Mouse (Mus musculus) left cerebral cortex, postnatal 36 days (tissue): Measurements from ENCODE around the gene Edn1. TPM values are rescaled to one million over a fixed set of nuclear protein-coding genes. Genes with fewer than 3 reads are reported as not detected.

Experiments
- DNase-seq, 2 experiments: peaks; one replicate each; pipeline ENCODE4 v3.0.0; 2021 to 2022; ENCODE audit warnings: low spot score in 2 of 2, mixed read lengths in 1 of 2
- intact Hi-C: fragments of 180-260 bp; cut with DNase I; formaldehyde crosslinking; loops from one replicate; pipeline ENCODE4 v1.15.1; 2025
- total RNA-seq, 2 experiments: library from RNA; stranded (reverse); gene quantifications; 2 replicates each; pipeline ENCODE4 v1.2.3; 2021

Edn1 gene
- total RNA-seq = 1 to 10 TPM; 3.1 to 3.2 TPM

GRCm38 (mm10) chr13:42301161-42301721, at the start of gene Edn1:
Edn1 (plus strand) TSS chr13:42301476.
- intact Hi-C loops = loop anchor here (5.0 kb wide), 3 partner anchors 124 to 594 kb away; no protein-coding TSS in a partner anchor
- DNase-seq = no peak

- no peak for DNase-seq
- intact Hi-C loops = no loop called here
Measured at GRCm38 (mm10) chr13:42253821-42254220, 47.5 kb upstream of the Edn1 start.

GRCm38 (mm10) chr13:42255105-42255504, 46.2 kb upstream of the Edn1 start:
- intact Hi-C loops = no loop called here

GRCm38 (mm10) chr13:42258422-42258821, 42.9 kb upstream of the Edn1 start:
- no peak for DNase-seq
- intact Hi-C loops = no loop called here

More at GRCm38 (mm10) chr13:42255105-42255504, 46.2 kb upstream of the Edn1 start:
- DNase-seq = no peak

GRCm38 (mm10) chr13:42260667-42261066, 40.6 kb upstream of the Edn1 start:
- DNase-seq = no peak
- intact Hi-C loops = no loop called here

- no peak for DNase-seq
- intact Hi-C loops = no loop called here
Measured at GRCm38 (mm10) chr13:42270051-42270450, 31.2 kb upstream of the Edn1 start.

- intact Hi-C loops = no loop called here
- no peak for DNase-seq
Measured at GRCm38 (mm10) chr13:42276774-42277454, 24.4 kb upstream of the Edn1 start.

- intact Hi-C loops = no loop called here
- DNase-seq = no peak
Measured at GRCm38 (mm10) chr13:42277751-42278150, 23.5 kb upstream of the Edn1 start.

- no peak for DNase-seq
- intact Hi-C loops = no loop called here
Measured at GRCm38 (mm10) chr13:42285896-42286295, 15.4 kb upstream of the Edn1 start.

- DNase-seq = no peak
- intact Hi-C loops = no loop called here
Measured at GRCm38 (mm10) chr13:42286768-42287167, 14.5 kb upstream of the Edn1 start.

- intact Hi-C loops = no loop called here
- DNase-seq = no peak
Measured at GRCm38 (mm10) chr13:42292593-42292992, 8.7 kb upstream of the Edn1 start.

- intact Hi-C loops = no loop called here
Measured at GRCm38 (mm10) chr13:42298302-42298701, 3.0 kb upstream of the Edn1 start.

GRCm38 (mm10) chr13:42298766-42299165, 2.5 kb upstream of the Edn1 start:
- intact Hi-C loops = no loop called here
- no peak for DNase-seq

More at GRCm38 (mm10) chr13:42298302-42298701, 3.0 kb upstream of the Edn1 start:
- DNase-seq = no peak

GRCm38 (mm10) chr13:42300567-42300966, 709 bp upstream of the Edn1 start:
- intact Hi-C loops = loop anchor here (5.0 kb wide), 3 partner anchors 123 to 593 kb away; no protein-coding TSS in a partner anchor
- peak; percentile 62 to 72 for DNase-seq

- no peak for DNase-seq
- intact Hi-C loops = loop anchor here (5.0 kb wide), 3 partner anchors 125 to 595 kb away; no protein-coding TSS in a partner anchor
Measured at GRCm38 (mm10) chr13:42301961-42302861, 935 bp downstream of the Edn1 start.

GRCm38 (mm10) chr13:42303180-42303929, 2.1 kb downstream of the Edn1 start:
- intact Hi-C loops = loop anchor here (5.0 kb wide), 3 partner anchors 126 to 596 kb away; no protein-coding TSS in a partner anchor
- DNase-seq = no peak

- intact Hi-C loops = loop anchor here (5.0 kb wide), 3 partner anchors 127 to 597 kb away; no protein-coding TSS in a partner anchor
- no peak for DNase-seq
Measured at GRCm38 (mm10) chr13:42304139-42304538, 2.9 kb downstream of the Edn1 start.

GRCm38 (mm10) chr13:42306870-42307800, 5.9 kb downstream of the Edn1 start:
- intact Hi-C loops = no loop called here
- DNase-seq = no peak
